Mouse (Mus musculus) C2C12 (cell line): ENCODE measurements around the gene Teddm1a.

Experiments
- CEBPB ChIP-seq: IDR thresholded peaks from one replicate; pipeline ENCODE4 v1.6.1; 2011; ENCODE audit warnings: low read depth, mild to moderate bottlenecking, control low read depth, moderate library complexity
- CTCF ChIP-seq: IDR thresholded peaks from one replicate; pipeline ENCODE4 v1.5.1; 2011; ENCODE audit not compliant: control insufficient read depth, insufficient read depth, insufficient read length
- FOSL1 ChIP-seq: IDR thresholded peaks from one replicate; pipeline ENCODE4 v1.8.0; 2011; ENCODE audit warnings: mild to moderate bottlenecking, low read length; ENCODE audit not compliant: poor library complexity, insufficient read depth, severe bottlenecking
- MAX ChIP-seq: IDR thresholded peaks from one replicate; pipeline ENCODE4 v1.6.1; 2011; ENCODE audit warnings: mild to moderate bottlenecking, control low read depth
- MYOD1 ChIP-seq: IDR thresholded peaks from one replicate; pipeline ENCODE4 v1.6.1; 2011; ENCODE audit warnings: low read depth; ENCODE audit not compliant: control insufficient read depth, insufficient read length
- MYOG ChIP-seq: IDR thresholded peaks from one replicate; pipeline ENCODE4 v1.6.1; 2011; ENCODE audit not compliant: control insufficient read depth, insufficient read length; ENCODE audit errors: extremely low read depth
- USF1 ChIP-seq: IDR thresholded peaks from one replicate; pipeline ENCODE4 v1.6.1; 2011; ENCODE audit warnings: low read depth, mild to moderate bottlenecking, control low read depth, moderate library complexity

DNA sequence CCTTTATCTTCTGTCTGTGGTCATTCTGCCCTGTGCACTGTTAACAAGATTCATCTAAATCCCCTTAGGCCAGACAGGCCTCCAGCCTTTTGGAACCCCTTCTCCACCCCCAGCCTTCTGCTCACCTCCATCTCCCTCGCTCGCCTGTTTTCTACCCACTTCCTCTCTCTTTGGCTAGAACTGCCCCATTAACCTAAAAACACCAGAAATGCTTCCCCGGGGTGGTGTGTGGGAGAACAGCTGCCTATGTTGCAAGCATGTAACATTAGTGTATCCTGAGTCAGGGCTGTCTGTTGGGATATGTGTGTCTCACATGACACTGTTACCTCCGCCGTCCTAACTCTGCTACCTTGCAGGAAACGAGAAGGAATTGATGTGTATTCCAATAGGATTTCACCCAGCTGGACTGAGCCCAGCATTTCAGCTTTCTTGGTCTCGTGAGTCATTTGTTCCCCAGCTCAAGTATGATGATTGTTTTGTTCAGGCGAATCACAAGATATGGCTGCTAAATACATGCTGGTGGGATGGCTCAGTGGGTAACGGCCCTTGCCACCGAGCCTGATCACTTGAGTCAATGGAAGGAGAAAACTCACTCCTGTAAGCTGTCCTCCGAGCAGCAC is 49.3 kb upstream of the Teddm1a start:
- TF ChIP-seq CTCF (no peak), USF1 (no peak), MYOG (no peak), MYOD1 (no peak), CEBPB (no peak), MAX (no peak), FOSL1 (no peak)
